Mouse (Mus musculus) urinary bladder, postnatal 4 days (tissue): ENCODE measurements around the gene Kdm2a.

Experiments
- DNase-seq, 2 experiments: peaks; one replicate each; pipeline ENCODE4 v3.0.0; 2021 to 2022; ENCODE audit warnings: low spot score in 2 of 2

Kdm2a gene

GRCm38 (mm10) chr19:4328737-4329304 lies 69.3 kb downstream of the Kdm2a start:
- no peak for DNase-seq

- no peak for DNase-seq
Measured at GRCm38 (mm10) chr19:4326881-4327280, 71.2 kb downstream of the Kdm2a start.

- no peak for DNase-seq
Measured at GRCm38 (mm10) chr19:4326106-4326505, 72.0 kb downstream of the Kdm2a start.

GRCm38 (mm10) chr19:4322134-4322533 lies 76.0 kb downstream of the Kdm2a start:
- DNase-seq = no peak

- no peak for DNase-seq
Measured at GRCm38 (mm10) chr19:4321622-4322021, 76.5 kb downstream of the Kdm2a start.

GRCm38 (mm10) chr19:4319272-4319671 lies 78.8 kb downstream of the Kdm2a start:
- DNase-seq = no peak

- no peak for DNase-seq
Measured at GRCm38 (mm10) chr19:4317181-4317580, 80.9 kb downstream of the Kdm2a start.

- no peak for DNase-seq
Measured at GRCm38 (mm10) chr19:4315223-4315944, 82.7 kb downstream of the Kdm2a start.

GRCm38 (mm10) chr19:4309776-4310185 lies 88.3 kb downstream of the Kdm2a start:
- no peak for DNase-seq

GRCm38 (mm10) chr19:4309302-4309701 lies 88.8 kb downstream of the Kdm2a start:
- no peak for DNase-seq

- DNase-seq = peak; percentile 71 to 81
Measured at GRCm38 (mm10) chr19:4306190-4306577, 91.9 kb downstream of the Kdm2a start, which contains the start of gene Grk2. Gene Grk2 (minus strand): TSS chr19:4306222.

- DNase-seq = no peak
Measured at GRCm38 (mm10) chr19:4305491-4306189, 92.4 kb downstream of the Kdm2a start.

GRCm38 (mm10) chr19:4304871-4305321 lies 93.2 kb downstream of the Kdm2a start:
- no peak for DNase-seq

GRCm38 (mm10) chr19:4304251-4304821 lies 93.7 kb downstream of the Kdm2a start:
- DNase-seq = no peak

GRCm38 (mm10) chr19:4303640-4303995 lies 94.5 kb downstream of the Kdm2a start:
- no peak for DNase-seq

- no peak for DNase-seq
Measured at GRCm38 (mm10) chr19:4302936-4303639, 95.0 kb downstream of the Kdm2a start.

GRCm38 (mm10) chr19:4301735-4302651 lies 96.1 kb downstream of the Kdm2a start:
- no peak for DNase-seq

GRCm38 (mm10) chr19:4300852-4301734 lies 97.0 kb downstream of the Kdm2a start:
- DNase-seq = no peak

GRCm38 (mm10) chr19:4300271-4300704 lies 97.8 kb downstream of the Kdm2a start:
- DNase-seq = no peak
